ENCODE assay signal across 28 mouse cellular contexts in genomic region chr10:98868351-98868908, GRCm38 (mm10).
"Had no signal": no experiment of that assay in that cellular context is flagged by ENCODE, and none has a peak within 500 bp of the region (broad histone marks: within the 10 kb centered on the region; RNA-seq: fewer than 3 reads in every experiment).

No protein-coding gene starts in this region.

- H3K27me3 ChIP-seq: heart, embryonic 12.5 days; hindbrain, embryonic 12.5 days; kidney, embryonic 15.5 days; limb, embryonic 12.5 days; liver, embryonic 13.5 days had no signal

- ATAC-seq: hindbrain, embryonic 16.5 days; inflammation-experienced regulatory T-cells, adult 6 months had no signal

- H3K4me2 ChIP-seq: heart, embryonic 12.5 days; hindbrain, embryonic 12.5 days; hindbrain, embryonic 14.5 days; kidney, embryonic 15.5 days; limb, embryonic 12.5 days; liver, embryonic 11.5 days; liver, embryonic 13.5 days had no signal

- H3K27ac ChIP-seq: gastrocnemius, adult 2 months; heart, embryonic 10.5 days; hindbrain, embryonic 10.5 days; hindbrain, embryonic 12.5 days; hindbrain, embryonic 14.5 days; kidney, embryonic 15.5 days; kidney, postnatal 0 days; left cerebral cortex, adult 2 months; limb, embryonic 10.5 days; limb, embryonic 12.5 days; liver, embryonic 13.5 days had no signal

- H3K4me1 ChIP-seq: hindbrain, embryonic 10.5 days; hindbrain, embryonic 12.5 days; limb, embryonic 10.5 days; limb, embryonic 12.5 days; liver, embryonic 13.5 days had no signal

- H3K4me3 ChIP-seq: gastrocnemius, adult 2 months; heart, embryonic 10.5 days; heart, embryonic 12.5 days; hindbrain, embryonic 10.5 days; hindbrain, embryonic 12.5 days; kidney, embryonic 15.5 days; left cerebral cortex, adult 2 months; limb, embryonic 10.5 days; limb, embryonic 12.5 days; liver, embryonic 13.5 days had no signal

- H3K9me3 ChIP-seq: heart, embryonic 10.5 days; heart, embryonic 12.5 days; hindbrain, embryonic 10.5 days; hindbrain, embryonic 12.5 days; kidney, embryonic 15.5 days; limb, embryonic 10.5 days; limb, embryonic 12.5 days; liver, embryonic 13.5 days had no signal

- H3K9ac ChIP-seq: heart, embryonic 12.5 days; hindbrain, embryonic 12.5 days; hindbrain, embryonic 14.5 days; kidney, embryonic 15.5 days; limb, embryonic 12.5 days; liver, embryonic 13.5 days had no signal

- H3K36me3 ChIP-seq: heart, embryonic 10.5 days; heart, embryonic 12.5 days; hindbrain, embryonic 10.5 days; hindbrain, embryonic 12.5 days; kidney, embryonic 15.5 days; limb, embryonic 10.5 days; limb, embryonic 12.5 days; liver, embryonic 13.5 days had no signal

- DNase-seq: gastrocnemius, adult 2 months; gastrocnemius, postnatal 10 days; gastrocnemius, postnatal 25 days; heart, adult 18-20 months; heart, postnatal 10 days; heart, postnatal 4 days; kidney, adult 11 months; kidney, adult 2 months; kidney, adult 9 months; kidney, postnatal 14 days; kidney, postnatal 36 days; layer of hippocampus, adult 9-11 months; layer of hippocampus, postnatal 36 days; liver; liver, embryonic 13.5 days had no signal
